Mouse (Mus musculus): ENCODE measurements around the gene Rab40c. TPM values are rescaled to one million over a fixed set of nuclear protein-coding genes. Genes with fewer than 3 reads are reported as not detected.

The Rab40c gene
- polyA plus RNA-seq, 2 experiments = 3.4 to 6.4 TPM

DNA sequence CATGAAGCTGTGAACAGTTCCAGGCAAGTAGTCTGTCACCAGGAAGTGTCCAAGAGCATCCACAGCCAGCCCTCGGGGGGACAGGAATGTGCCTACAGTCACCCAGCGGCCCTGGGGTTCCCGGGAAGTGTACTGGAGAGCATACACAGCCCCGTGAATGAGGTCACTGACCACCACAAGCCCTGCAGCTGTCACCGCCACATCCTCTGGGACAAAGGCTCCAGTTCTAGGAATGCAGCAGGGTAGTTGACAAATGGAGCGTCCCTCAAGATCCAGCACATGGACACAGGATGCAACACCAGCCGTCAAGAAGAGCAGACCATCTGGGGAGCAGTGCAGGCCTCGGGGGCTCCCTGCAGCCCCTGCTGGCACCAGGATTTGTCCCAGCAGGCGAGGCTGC, 24.2 kb upstream of the Rab40c start:
- DNase-seq (ENCODE audit: low read depth in 3 of 3, low spot score in 3 of 3) (no peak), ATAC-seq (ENCODE audit: insufficient read depth) (no peak)
- peak overlapping the region; percentile 99 for H3K27ac ChIP-seq
- WGBS (ENCODE audit: insufficient replicate concordance) = 71% methylated on average over 9 of the region's 9 CpGs
- H3K27me3 ChIP-seq (ENCODE audit: control insufficient read depth, insufficient read depth, low read length) = no peaks in the 10 kb centered on the region
- no peak for TF ChIP-seq CTCF (IDR thresholded peaks at IDR 0.05; ENCODE audit: low read depth)
- TF ChIP-seq EP300 (IDR thresholded peaks at IDR 0.05; ENCODE audit: low read depth) = no peak
- H3K9ac ChIP-seq (replicated peaks) = peak overlapping the region; percentile 87
- peaks cover 24% of the 10 kb centered on the region for H3K36me3 ChIP-seq (replicated peaks; ENCODE audit: control insufficient read depth, insufficient read depth, low read depth)
- H3K9me3 ChIP-seq (ENCODE audit: control insufficient read depth, low read length) = no peaks in the 10 kb centered on the region
- peaks cover 63 to 66% of the 10 kb centered on the region in 2 experiments for H3K4me1 ChIP-seq (replicated peaks; ENCODE audit: control insufficient read depth in 2 of 2, insufficient read depth in 2 of 2, low read length in 1 of 2)
- H3K4me2 ChIP-seq (ENCODE audit: low read depth) = peak overlapping the region; percentile 88
- peak overlapping the region; percentile 82 to 95 for H3K4me3 ChIP-seq (ENCODE audit: insufficient read depth in 1 of 2, low read depth in 2 of 2, low read length in 2 of 2)

DNA sequence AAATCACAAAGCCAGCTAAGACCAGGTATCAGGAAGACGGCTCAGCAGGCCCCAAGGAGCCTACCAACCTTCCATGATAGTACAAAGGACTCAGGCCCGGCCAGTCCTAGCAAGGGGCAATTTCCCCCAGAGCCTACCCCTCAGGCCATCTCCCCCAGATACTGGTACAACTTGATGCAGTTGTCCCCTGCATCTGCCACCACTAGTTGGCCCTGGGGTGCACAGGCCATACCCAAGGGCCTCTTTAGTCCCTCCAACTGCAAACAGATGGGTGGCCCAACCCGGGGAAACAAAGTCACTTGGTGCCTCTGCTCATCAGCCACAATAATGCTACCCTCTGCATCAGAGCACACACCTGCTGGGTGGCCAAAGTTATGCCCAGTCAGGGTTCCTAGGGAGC, 23.7 kb upstream of the Rab40c start:
- no peaks in the 10 kb centered on the region for H3K27me3 ChIP-seq (ENCODE audit: control insufficient read depth, insufficient read depth, low read length)
- peak overlapping the region; percentile 88 for H3K4me2 ChIP-seq (ENCODE audit: low read depth)
- H3K9me3 ChIP-seq (ENCODE audit: control insufficient read depth, low read length) = no peaks in the 10 kb centered on the region
- ATAC-seq (ENCODE audit: insufficient read depth) (peak; percentile 25), DNase-seq (ENCODE audit: low read depth in 3 of 3, low spot score in 3 of 3) (no peak)
- H3K9ac ChIP-seq (replicated peaks) = peak overlapping the region; percentile 87
- TF ChIP-seq CTCF (IDR thresholded peaks at IDR 0.05; ENCODE audit: low read depth) = peak; percentile 68
- no peak for TF ChIP-seq EP300 (IDR thresholded peaks at IDR 0.05; ENCODE audit: low read depth)
- H3K36me3 ChIP-seq (replicated peaks; ENCODE audit: control insufficient read depth, insufficient read depth, low read depth) = peaks cover 30% of the 10 kb centered on the region
- H3K27ac ChIP-seq = peak overlapping the region; percentile 99
- WGBS (ENCODE audit: insufficient replicate concordance) = 37% methylated on average over 3 of the region's 3 CpGs
- H3K4me3 ChIP-seq (ENCODE audit: insufficient read depth in 1 of 2, low read depth in 2 of 2, low read length in 2 of 2) = peak overlapping the region; percentile 82 to 95
- H3K4me1 ChIP-seq (replicated peaks; ENCODE audit: control insufficient read depth in 2 of 2, insufficient read depth in 2 of 2, low read length in 1 of 2) = peaks cover 63 to 66% of the 10 kb centered on the region in 2 experiments

- H3K27ac ChIP-seq = peak overlapping the region; percentile 99
These were observed 23.1 kb upstream of the Rab40c start for GRCm38 (mm10) chr17:25942597-25943151.

GRCm38 (mm10) chr17:25941511-25942241, 22.1 kb upstream of the Rab40c start:
- WGBS (ENCODE audit: insufficient replicate concordance) = 1% methylated on average over 53 of the region's 54 CpGs
- peaks cover 45% of the 10 kb centered on the region for H3K36me3 ChIP-seq (replicated peaks; ENCODE audit: control insufficient read depth, insufficient read depth, low read depth)

More at GRCm38 (mm10) chr17:25942597-25943151, 23.1 kb upstream of the Rab40c start:
- Histone ChIP-seq H3K9ac (replicated peaks) (peak overlapping the region; percentile 99), H3K9me3 (ENCODE audit: control insufficient read depth, low read length) (no peaks in the 10 kb centered on the region), H3K4me3 (ENCODE audit: insufficient read depth in 1 of 2, low read depth in 2 of 2, low read length in 2 of 2) (peak overlapping the region; percentile 82 to 95), H3K36me3 (replicated peaks; ENCODE audit: control insufficient read depth, insufficient read depth, low read depth) (peaks cover 35% of the 10 kb centered on the region), H3K27me3 (ENCODE audit: control insufficient read depth, insufficient read depth, low read length) (no peaks in the 10 kb centered on the region), H3K4me1 (replicated peaks; ENCODE audit: control insufficient read depth in 2 of 2, insufficient read depth in 2 of 2, low read length in 1 of 2) (peaks cover 58 to 61% of the 10 kb centered on the region in 2 experiments), H3K4me2 (ENCODE audit: low read depth) (peak overlapping the region; percentile 88)
- ATAC-seq (ENCODE audit: insufficient read depth) (peak; percentile 88), DNase-seq (ENCODE audit: low read depth in 3 of 3, low spot score in 3 of 3) (peak; percentile 93 to 95 (median 93))
- 14% methylated on average over 2 of the region's 2 CpGs for WGBS (ENCODE audit: insufficient replicate concordance)
- TF ChIP-seq CTCF (IDR thresholded peaks at IDR 0.05; ENCODE audit: low read depth) (no peak), EP300 (IDR thresholded peaks at IDR 0.05; ENCODE audit: low read depth) (peak; percentile 98)

DNA sequence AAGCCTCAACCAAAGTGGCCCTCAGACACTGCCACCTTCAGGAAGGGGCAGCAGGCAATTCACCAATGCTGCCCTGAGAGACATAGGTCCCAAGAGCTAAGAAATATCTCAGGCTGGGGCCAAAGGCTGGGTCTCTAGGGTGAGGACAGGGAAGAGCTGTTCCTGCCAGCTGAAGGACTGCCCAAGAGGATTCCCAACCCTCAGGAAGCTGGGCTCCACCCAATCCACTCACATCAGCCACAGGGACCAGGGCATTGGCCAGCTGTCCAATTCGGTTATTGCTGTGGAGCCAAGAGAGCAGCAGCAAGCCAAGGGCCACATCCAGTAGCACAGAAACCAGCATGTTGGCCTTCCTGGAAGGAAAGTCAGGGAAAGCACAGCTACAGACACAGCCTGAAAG, 15.0 kb upstream of the Rab40c start:
- TF ChIP-seq EP300 (IDR thresholded peaks at IDR 0.05; ENCODE audit: low read depth) (no peak), CTCF (IDR thresholded peaks at IDR 0.05; ENCODE audit: low read depth) (no peak)
- Histone ChIP-seq H3K4me1 (replicated peaks; ENCODE audit: control insufficient read depth in 2 of 2, insufficient read depth in 2 of 2, low read length in 1 of 2) (peaks cover 1 to 3% of the 10 kb centered on the region in 2 experiments), H3K9ac (replicated peaks) (no peak overlapping the region)

More at GRCm38 (mm10) chr17:25941511-25942241, 22.1 kb upstream of the Rab40c start:
- TF ChIP-seq CTCF (IDR thresholded peaks at IDR 0.05; ENCODE audit: low read depth) (no peak), EP300 (IDR thresholded peaks at IDR 0.05; ENCODE audit: low read depth) (peak; percentile 32; the same call in 1 of the 2 replicates)
- H3K4me1 ChIP-seq (replicated peaks; ENCODE audit: control insufficient read depth in 2 of 2, insufficient read depth in 2 of 2, low read length in 1 of 2) = peaks cover 49 to 51% of the 10 kb centered on the region in 2 experiments
- peak overlapping the region; percentile 99 for H3K27ac ChIP-seq
- peak overlapping the region; percentile 88 for H3K4me2 ChIP-seq (ENCODE audit: low read depth)
- no peaks in the 10 kb centered on the region for H3K9me3 ChIP-seq (ENCODE audit: control insufficient read depth, low read length)
- no peak for ATAC-seq (ENCODE audit: insufficient read depth)
- no peak for DNase-seq (ENCODE audit: low read depth in 3 of 3, low spot score in 3 of 3)
- no peaks in the 10 kb centered on the region for H3K27me3 ChIP-seq (ENCODE audit: control insufficient read depth, insufficient read depth, low read length)
- H3K9ac ChIP-seq (replicated peaks) = peak overlapping the region; percentile 99
- peak overlapping the region; percentile 82 to 95 for H3K4me3 ChIP-seq (ENCODE audit: insufficient read depth in 1 of 2, low read depth in 2 of 2, low read length in 2 of 2)

More for the DNA sequence above, 15.0 kb upstream of the Rab40c start:
- Histone ChIP-seq H3K9me3 (ENCODE audit: control insufficient read depth, low read length) (no peaks in the 10 kb centered on the region), H3K4me3 (ENCODE audit: insufficient read depth in 1 of 2, low read depth in 2 of 2, low read length in 2 of 2) (no peak overlapping the region), H3K4me2 (ENCODE audit: low read depth) (no peak overlapping the region), H3K27ac (no peak overlapping the region), H3K27me3 (ENCODE audit: control insufficient read depth, insufficient read depth, low read length) (no peaks in the 10 kb centered on the region), H3K36me3 (replicated peaks; ENCODE audit: control insufficient read depth, insufficient read depth, low read depth) (peaks cover 98% of the 10 kb centered on the region)
- no peak for ATAC-seq (ENCODE audit: insufficient read depth)
- DNase-seq (ENCODE audit: low read depth in 3 of 3, low spot score in 3 of 3) = no peak
- 85% methylated on average over 1 of the region's 1 CpGs for WGBS (ENCODE audit: insufficient replicate concordance)
